In the genomic region with DNA sequence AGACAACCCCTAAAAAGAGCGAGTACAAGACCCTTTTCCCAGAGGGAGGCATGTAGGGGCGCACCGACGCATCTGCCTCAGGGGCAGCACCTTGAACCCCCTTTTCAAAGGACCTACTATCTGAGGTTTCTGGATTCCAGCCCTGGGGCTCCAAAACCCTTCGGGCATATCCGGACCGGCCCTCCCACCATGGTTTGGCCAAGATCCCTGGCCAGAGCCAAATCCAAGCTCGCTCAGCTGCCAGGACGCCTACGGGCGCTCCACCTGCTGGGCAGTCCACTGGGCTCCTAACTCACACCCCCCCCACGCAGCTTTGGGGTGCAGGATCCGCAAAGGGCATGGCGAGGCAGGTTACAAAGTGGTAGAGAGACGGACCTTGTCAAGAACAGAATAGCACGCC, we compare ENCODE assay signal across 9 mouse cellular contexts. TPM values are rescaled to one million over a fixed set of nuclear protein-coding genes. Genes with fewer than 3 reads are reported as not detected.
DNase-seq lines count a peak whose midpoint lies in the region; ATAC-seq lines count a peak whose summit lies in the region.
"Had no signal": no experiment of that assay in that cellular context is flagged by ENCODE, and none has a peak within 500 bp of the region (broad histone marks: within the 10 kb centered on the region; RNA-seq: fewer than 3 reads in every experiment).

No protein-coding gene starts in this region.

- peaks cover 51% of the 10 kb centered on the region for H3K27me3 ChIP-seq in heart, embryonic 10.5 days (ENCODE audit: insufficient read depth, poor library complexity, severe bottlenecking)
- no peaks in the 10 kb centered on the region for H3K27me3 ChIP-seq in stomach, embryonic 16.5 days (ENCODE audit: control insufficient read depth, insufficient read depth, low read length)

- intact Hi-C loops in left cerebral cortex, postnatal 25 days (cut with DNase I) = loop anchor here (10.0 kb wide), 1 partner anchor 182 kb away; the partner anchor contains the start of genes Ccdc186 and Tdrd1

- no peak overlapping the region for H3K27ac ChIP-seq in heart, embryonic 10.5 days
- no peak overlapping the region for H3K27ac ChIP-seq in stomach, embryonic 16.5 days (ENCODE audit: low read length)

- no peaks in the 10 kb centered on the region for H3K36me3 ChIP-seq in heart, embryonic 10.5 days
- H3K36me3 ChIP-seq in stomach, embryonic 16.5 days (ENCODE audit: control insufficient read depth, insufficient read depth, low read length) = no peaks in the 10 kb centered on the region

- H3K9ac ChIP-seq in stomach, embryonic 16.5 days (ENCODE audit: low read length) = peak overlapping the region; percentile 75

- no peaks in the 10 kb centered on the region for H3K9me3 ChIP-seq in heart, embryonic 10.5 days
- H3K9me3 ChIP-seq in stomach, embryonic 16.5 days (replicated peaks; ENCODE audit: control insufficient read depth, low read length) = no peaks in the 10 kb centered on the region

- no peak for ATAC-seq in stomach, embryonic 16.5 days (ENCODE audit: insufficient read depth, low FRiP score)

- peak overlapping the region; percentile 78 for H3K4me3 ChIP-seq in heart, embryonic 10.5 days
- peak overlapping the region; percentile 64 for H3K4me3 ChIP-seq in stomach, embryonic 16.5 days (replicated peaks; ENCODE audit: low read length)

- peak; percentile 27 to 44 for DNase-seq in left cerebral cortex, postnatal 25 days (ENCODE audit: low spot score in 2 of 2)
- no peak for DNase-seq in left cerebral cortex, adult 11 months (ENCODE audit: low spot score)
- peak; percentile 93 for DNase-seq in cerebellum, adult 9-11 months
- no peak for DNase-seq in heart, embryonic 10.5 days (ENCODE audit: low spot score)
- peak; percentile 85 for DNase-seq in kidney, adult 9 months
- DNase-seq in lung, postnatal 10 days = peak; percentile 70
- DNase-seq in spleen, adult 12 weeks (ENCODE audit: low spot score) = no peak

- 82% methylated on average over 16 of the region's 16 CpGs for WGBS in heart, embryonic 10.5 days
- 62% methylated on average over 16 of the region's 16 CpGs for WGBS in stomach, embryonic 16.5 days

- H3K4me1 ChIP-seq in heart, embryonic 10.5 days = peaks cover 23% of the 10 kb centered on the region
- peaks cover 16% of the 10 kb centered on the region for H3K4me1 ChIP-seq in stomach, embryonic 16.5 days (ENCODE audit: control insufficient read depth, insufficient read depth, low read length)

- peak overlapping the region; percentile 89 for H3K4me2 ChIP-seq in stomach, embryonic 16.5 days (ENCODE audit: low read depth, low read length)

RNA-seq across cellular contexts. Expression of gene Afap1l2, which starts 0.7 kb away (rescaled TPM):
- total RNA-seq in left cerebral cortex, postnatal 25 days (2021) = 10 to 100 TPM in 1 of 2 experiments, 1 to 10 TPM in 1; 9.8 to 10.8 TPM
- 1.2 and 1.6 TPM in 2 replicates for polyA plus RNA-seq in heart, embryonic 10.5 days (2016; fragmentation: Nextera tagmentation; extraction: Ambion mirVana)
- polyA plus RNA-seq in stomach, embryonic 16.5 days (2015; fragmentation: Nextera tagmentation; extraction: Ambion mirVana) = 23.1 and 23.9 TPM in 2 replicates
- total RNA-seq: neutrophil, adult 5-6 weeks had no signal

Comparison
In these comparisons a context has a peak if more than half of its experiments do, and no peak if none do; other contexts are left out.
1. DNase-seq: peak in left cerebral cortex, postnatal 25 days (2 of 2), cerebellum, adult 9-11 months (single experiment), kidney, adult 9 months (single experiment) and lung, postnatal 10 days (single experiment); none in left cerebral cortex, adult 11 months (single experiment), heart, embryonic 10.5 days (single experiment) and spleen, adult 12 weeks (single experiment).